19 mouse cellular contexts compared by ENCODE assay signal in the genomic region with DNA sequence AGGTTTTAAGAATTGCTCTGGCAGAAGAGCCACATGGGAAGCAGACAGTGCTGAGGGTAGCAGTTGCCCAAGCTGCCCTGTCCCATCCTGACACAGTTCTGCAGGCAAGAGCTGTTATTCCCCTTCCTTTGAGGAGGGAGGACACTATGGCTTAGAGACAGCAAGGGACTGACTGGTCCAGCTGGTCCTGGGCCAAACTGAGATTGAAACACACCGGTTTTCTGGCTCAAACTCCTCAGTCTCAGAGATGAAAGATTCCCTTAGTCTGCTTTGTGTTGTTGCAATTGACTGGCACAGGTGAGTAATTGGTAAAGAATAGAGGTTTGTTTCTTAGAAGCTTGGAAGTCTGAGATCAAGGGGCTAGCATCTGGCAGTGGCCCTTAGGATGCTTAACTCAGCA. TPM values are rescaled to one million over a fixed set of nuclear protein-coding genes. Genes with fewer than 3 reads are reported as not detected.
DNase-seq lines count a peak whose midpoint lies in the region; ATAC-seq lines count a peak whose summit lies in the region.
"Had no signal": no experiment of that assay in that cellular context is flagged by ENCODE, and none has a peak within 500 bp of the region (broad histone marks: within the 10 kb centered on the region; RNA-seq: fewer than 3 reads in every experiment).

No protein-coding gene starts in this region.

- DNase-seq in left cerebral cortex, postnatal 4 days, result peak; percentile 54
- DNase-seq in left cerebral cortex, adult 18-20 months (ENCODE audit: low spot score in 2 of 2), result no peak
- DNase-seq in cerebellum, adult 11 months, result peak; percentile 25
- peak; percentile 53 for DNase-seq in cerebellum, adult 9-11 months
- peak; percentile 85 for DNase-seq in gonadal fat pad, adult 2 months (ENCODE audit: low read depth)
- DNase-seq in spleen, postnatal 10 days (ENCODE audit: low spot score in 2 of 2), result no peak
- DNase-seq: adrenal gland, adult 8-10 months; B cell, adult 2 months; kidney, postnatal 36 days; liver; lung, postnatal 4 days; retina, postnatal 1 day; thymus, adult 18-20 months; thymus, postnatal 4 days had no signal

- no peak for ATAC-seq in frontal cortex, adult (ENCODE audit: low TSS enrichment)
- ATAC-seq: hindbrain, embryonic 16.5 days; intestine, embryonic 15.5 days; midbrain, embryonic 15.5 days had no signal

- intact Hi-C loops in left cerebral cortex, postnatal 4 days (cut with DNase I), result no loop called here

RNA-seq across cellular contexts. Expression of gene Sh3pxd2b, which starts 23.3 kb away (rescaled TPM):
- 10 to 100 TPM; 43.8 to 48.2 TPM for total RNA-seq in left cerebral cortex, postnatal 4 days (2021)
- 10 to 100 TPM; 12.4 to 14.5 TPM for total RNA-seq in left cerebral cortex, adult 18-20 months (2021)
- 9.6 and 11.7 TPM in 2 replicates for polyA plus RNA-seq in gonadal fat pad, adult 2 months (2012; rRNA removed)
- polyA plus RNA-seq: G1E had no signal

Comparison
In these comparisons a context has a peak if more than half of its experiments do, and no peak if none do; other contexts are left out.
1. DNase-seq: peak in left cerebral cortex, postnatal 4 days (single experiment), cerebellum, adult 11 months (single experiment), cerebellum, adult 9-11 months (single experiment) and gonadal fat pad, adult 2 months (single experiment); none in left cerebral cortex, adult 18-20 months (0 of 2) and spleen, postnatal 10 days (0 of 2).